Mouse (Mus musculus) layer of hippocampus, adult 18-20 months (tissue): ENCODE measurements around the gene Dner. TPM values are rescaled to one million over a fixed set of nuclear protein-coding genes. Genes with fewer than 3 reads are reported as not detected.

Experiments used
- DNase-seq, 2 experiments: peaks; one replicate each; pipeline ENCODE4 v3.0.0; 2022; ENCODE audit warnings: low spot score in 2 of 2
- total RNA-seq, 2 experiments: library from RNA; stranded (reverse); gene quantifications; 2 replicates each; pipeline ENCODE4 v1.2.3; 2021

Gene Dner
- total RNA-seq, 2 experiments from 2014 or later, result 108 to 117 TPM

- DNase-seq, result no peak
These were observed 146.5 kb downstream of the Dner start for GRCm38 (mm10) chr1:84549367-84550064.

- DNase-seq, result no peak
These were observed 160.0 kb downstream of the Dner start for GRCm38 (mm10) chr1:84536069-84536468.

GRCm38 (mm10) chr1:84525514-84525913 is 170.5 kb downstream of the Dner start:
- no peak for DNase-seq

- no peak for DNase-seq
These were observed 171.6 kb downstream of the Dner start for GRCm38 (mm10) chr1:84524413-84524812.

GRCm38 (mm10) chr1:84522963-84523280 is 173.1 kb downstream of the Dner start:
- peak; percentile 42 to 66 for DNase-seq

GRCm38 (mm10) chr1:84522256-84522962 is 173.6 kb downstream of the Dner start:
- peak in 1 of 2 experiments; percentile 22 for DNase-seq

- DNase-seq, result no peak
These were observed 177.7 kb downstream of the Dner start for GRCm38 (mm10) chr1:84518347-84518746.

- no peak for DNase-seq
These were observed 182.8 kb downstream of the Dner start for GRCm38 (mm10) chr1:84513201-84513600.

GRCm38 (mm10) chr1:84508510-84508909 is 187.5 kb downstream of the Dner start:
- no peak for DNase-seq

- DNase-seq, result no peak
These were observed 188.5 kb downstream of the Dner start for GRCm38 (mm10) chr1:84507568-84507967.

GRCm38 (mm10) chr1:84506984-84507546 is 189.0 kb downstream of the Dner start:
- no peak for DNase-seq

- peak in 1 of 2 experiments; percentile 33 for DNase-seq
These were observed 195.3 kb downstream of the Dner start for GRCm38 (mm10) chr1:84500673-84501072.

- no peak for DNase-seq
These were observed 204.3 kb downstream of the Dner start for GRCm38 (mm10) chr1:84491732-84492131.

- DNase-seq, result no peak
These were observed 207.5 kb downstream of the Dner start for GRCm38 (mm10) chr1:84488546-84488945.

- DNase-seq, result no peak
These were observed 211.0 kb downstream of the Dner start for GRCm38 (mm10) chr1:84485066-84485465.

- DNase-seq, result no peak
These were observed 211.4 kb downstream of the Dner start for GRCm38 (mm10) chr1:84484577-84484976.

GRCm38 (mm10) chr1:84479976-84480375 is 216.0 kb downstream of the Dner start:
- DNase-seq, result no peak

GRCm38 (mm10) chr1:84474274-84474673 is 221.7 kb downstream of the Dner start:
- no peak for DNase-seq

GRCm38 (mm10) chr1:84472260-84472659 is 223.8 kb downstream of the Dner start:
- no peak for DNase-seq

GRCm38 (mm10) chr1:84470342-84470741 is 225.7 kb downstream of the Dner start:
- no peak for DNase-seq

GRCm38 (mm10) chr1:84467664-84468063 is 228.4 kb downstream of the Dner start:
- DNase-seq, result no peak

- peak; percentile 19 to 38 for DNase-seq
These were observed 231.3 kb downstream of the Dner start for GRCm38 (mm10) chr1:84464761-84465160.
